Mouse (Mus musculus): Measurements from ENCODE around the gene Sec61a2.

- TF ChIP-seq POLR2A (IDR thresholded peaks at IDR 0.05; ENCODE audit: borderline replicate concordance, low read depth, low read length) (no peak), CTCF (IDR thresholded peaks at IDR 0.05; ENCODE audit: low read depth, low read length) (no peak)
Observed at GRCm38 (mm10) chr2:5942416-5943032, 47.3 kb upstream of the Sec61a2 start, which contains the start of gene Dhtkd1.
